ENCODE assay signal across 9 mouse cellular contexts in genomic region chr16:24913641-24914392, GRCm38 (mm10).
A peak's percentile ranks its signal among the peaks of the same experiment; 100 is the strongest.
DNase-seq lines count a peak whose midpoint lies in the region; ATAC-seq lines count a peak whose summit lies in the region.
"Had no signal": no experiment of that assay in that cellular context is flagged by ENCODE, and none has a peak within 500 bp of the region (broad histone marks: within the 10 kb centered on the region; RNA-seq: fewer than 3 reads in every experiment).

No protein-coding gene starts in this region.

- peak; percentile 40 for DNase-seq in gastrocnemius, adult 18-20 months (ENCODE audit: low spot score)
- DNase-seq in gastrocnemius, adult 8-10 months (ENCODE audit: low spot score in 2 of 2): no peak
- peak; percentile 54 for DNase-seq in thymus, postnatal 14 days
- DNase-seq in B cell, adult 2 months: no peak

- H3K9me3 ChIP-seq in megakaryocyte, embryonic 14.5 days: no peaks in the 10 kb centered on the region
- H3K9me3 ChIP-seq in kidney, embryonic 14.5 days (ENCODE audit: control insufficient read depth, low read length): no peaks in the 10 kb centered on the region
- H3K9me3 ChIP-seq: liver, embryonic 15.5 days had no signal

- H3K36me3 ChIP-seq in megakaryocyte, embryonic 14.5 days (replicated peaks; ENCODE audit: low read length): no peaks in the 10 kb centered on the region
- no peaks in the 10 kb centered on the region for H3K36me3 ChIP-seq in kidney, embryonic 14.5 days (ENCODE audit: control insufficient read depth, insufficient read depth, low read length)
- H3K36me3 ChIP-seq: liver, embryonic 15.5 days had no signal

- no peak for ATAC-seq in megakaryocyte, adult 5-6 weeks (ENCODE audit: poor library complexity, severe bottlenecking)
- no peak for ATAC-seq in kidney, embryonic 14.5 days (ENCODE audit: low FRiP score, low TSS enrichment)
- ATAC-seq in erythroblast, adult 5-6 weeks (replicated peaks; ENCODE audit: low FRiP score, poor library complexity, severe bottlenecking): no peak

- H3K27ac ChIP-seq in kidney, embryonic 14.5 days (ENCODE audit: low read depth, low read length): 0 out of 2 replicates have a peak overlapping the region, but pooled peaks have one; percentile 37
- H3K27ac ChIP-seq: liver, embryonic 15.5 days had no signal

- WGBS in kidney, embryonic 14.5 days: 63% methylated on average over 7 of the region's 7 CpGs

- H3K4me2 ChIP-seq in kidney, embryonic 14.5 days (replicated peaks; ENCODE audit: low read depth, low read length): no peak overlapping the region
- H3K4me2 ChIP-seq: liver, embryonic 15.5 days had no signal

- H3K27me3 ChIP-seq in megakaryocyte, embryonic 14.5 days (replicated peaks): no peaks in the 10 kb centered on the region
- H3K27me3 ChIP-seq in kidney, embryonic 14.5 days (ENCODE audit: control insufficient read depth, insufficient read depth, low read length): no peaks in the 10 kb centered on the region
- H3K27me3 ChIP-seq: liver, embryonic 15.5 days had no signal

- peak overlapping the region; percentile 69 for H3K4me3 ChIP-seq in megakaryocyte, embryonic 14.5 days (replicated peaks)
- no peak overlapping the region for H3K4me3 ChIP-seq in kidney, embryonic 14.5 days (ENCODE audit: low read length)
- H3K4me3 ChIP-seq: liver, embryonic 15.5 days had no signal

- peaks cover 83% of the 10 kb centered on the region for H3K4me1 ChIP-seq in megakaryocyte, embryonic 14.5 days
- peaks cover 11% of the 10 kb centered on the region; the same call in 1 of the 2 replicates for H3K4me1 ChIP-seq in kidney, embryonic 14.5 days (ENCODE audit: control insufficient read depth, insufficient read depth, low read length)
- H3K4me1 ChIP-seq: liver, embryonic 15.5 days had no signal

- H3K9ac ChIP-seq in kidney, embryonic 14.5 days (ENCODE audit: low read depth, low read length): no peak overlapping the region
- H3K9ac ChIP-seq: liver, embryonic 15.5 days had no signal

Comparison
In these comparisons a context has a peak if more than half of its experiments do, and no peak if none do; other contexts are left out.
1. DNase-seq: peak in gastrocnemius, adult 18-20 months (single experiment) and thymus, postnatal 14 days (single experiment); none in gastrocnemius, adult 8-10 months (0 of 2) and B cell, adult 2 months (0 of 2).